Comparison of ENCODE assay signal across 8 mouse cellular contexts in genomic region chr14:51984247-51985231, GRCm38 (mm10). TPM values are rescaled to one million over a fixed set of nuclear protein-coding genes. Genes with fewer than 3 reads are reported as not detected.
DNase-seq lines count a peak whose midpoint lies in the region; ATAC-seq and TF ChIP-seq lines count a peak whose summit lies in the region.

Gene Arhgef40, plus strand, starts transcription at chr14:51984719.

- H3K27me3 ChIP-seq in heart, embryonic 16.5 days (ENCODE audit: control insufficient read depth, insufficient read depth, low read length): no peaks in the 10 kb centered on the region
- no peaks in the 10 kb centered on the region for H3K27me3 ChIP-seq in lung, embryonic 14.5 days (ENCODE audit: insufficient read depth, low read length)

- H3K36me3 ChIP-seq in ES-E14 (ENCODE audit: control insufficient read depth, insufficient read depth, low read length, poor library complexity, severe bottlenecking): no peaks in the 10 kb centered on the region
- H3K36me3 ChIP-seq in heart, embryonic 16.5 days (ENCODE audit: control insufficient read depth, insufficient read depth): peaks cover 16% of the 10 kb centered on the region
- peaks cover 25% of the 10 kb centered on the region for H3K36me3 ChIP-seq in lung, embryonic 14.5 days (ENCODE audit: insufficient read depth)

- under 1% methylated on average over 72 of the region's 74 CpGs for WGBS in heart, embryonic 16.5 days
- under 1% methylated on average over 72 of the region's 74 CpGs for WGBS in lung, embryonic 14.5 days
- under 1% methylated on average over 74 of the region's 74 CpGs for WGBS in olfactory bulb, adult 2 months

- H3K27ac ChIP-seq in ES-E14 (ENCODE audit: insufficient read depth, low read depth, low read length, poor library complexity, severe bottlenecking): no peak within 1 kb of the TSS
- peak within 1 kb of the TSS; percentile 94 for H3K27ac ChIP-seq in heart, embryonic 16.5 days (ENCODE audit: low read length)
- H3K27ac ChIP-seq in lung, embryonic 14.5 days (ENCODE audit: low read depth): peak within 1 kb of the TSS; percentile 98
- peak within 1 kb of the TSS; percentile 89 for H3K27ac ChIP-seq in olfactory bulb, adult 2 months (ENCODE audit: insufficient read depth, low read depth, low read length)

- no peak for DNase-seq in ES-E14 (ENCODE audit: low read depth, low spot score)
- DNase-seq in brain, embryonic 18.5 days (ENCODE audit: low read depth, low spot score): peak; percentile 60
- DNase-seq in kidney, postnatal 36 days: peak; percentile 71 to 90
- peak; percentile 89 for DNase-seq in lung, embryonic 14.5 days
- DNase-seq in thymus, postnatal 25 days: peak; percentile 68

- ATAC-seq in erythroid progenitor cell, adult 5-6 weeks (replicated peaks; ENCODE audit: low FRiP score, poor library complexity, severe bottlenecking): peak; percentile 79
- peak; percentile 76 for ATAC-seq in heart, embryonic 16.5 days (replicated peaks; ENCODE audit: extremely low read depth, insufficient read depth, low FRiP score)
- ATAC-seq in lung, embryonic 14.5 days (ENCODE audit: insufficient read depth): peak; percentile 86

- H3K9me3 ChIP-seq in ES-E14 (ENCODE audit: control insufficient read depth, insufficient read depth, low read depth, low read length): no peaks in the 10 kb centered on the region
- H3K9me3 ChIP-seq in heart, embryonic 16.5 days (replicated peaks; ENCODE audit: control insufficient read depth, low read length): no peaks in the 10 kb centered on the region
- no peaks in the 10 kb centered on the region for H3K9me3 ChIP-seq in lung, embryonic 14.5 days (ENCODE audit: low read depth, low read length)

- 0 out of 2 replicates have a peak, but pooled peaks have one; percentile 10 for TF ChIP-seq POLR2A in olfactory bulb, adult 2 months (IDR thresholded peaks at IDR 0.05; ENCODE audit: insufficient read depth, low read depth, low read length)

- no peak for TF ChIP-seq CTCF in lung, embryonic 14.5 days (IDR thresholded peaks at IDR 0.05; ENCODE audit: low read depth)
- TF ChIP-seq CTCF in olfactory bulb, adult 2 months (IDR thresholded peaks at IDR 0.05; ENCODE audit: insufficient read depth, low read depth, low read length): no peak

- H3K9ac ChIP-seq in ES-E14 (ENCODE audit: insufficient read depth, low read depth, low read length, poor library complexity, severe bottlenecking): peak within 1 kb of the TSS; percentile 45
- H3K9ac ChIP-seq in heart, embryonic 16.5 days (ENCODE audit: low read length): peak within 1 kb of the TSS; percentile 94
- H3K9ac ChIP-seq in lung, embryonic 14.5 days: peak within 1 kb of the TSS; percentile 85

- peaks cover 0 to 6% of the 10 kb centered on the region in 2 experiments; a peak in 2 of 4 replicates for H3K4me1 ChIP-seq in ES-E14 (ENCODE audit: control insufficient read depth in 2 of 2, insufficient read depth in 2 of 2, low read length in 2 of 2, poor library complexity in 1 of 2)
- peaks cover 21% of the 10 kb centered on the region for H3K4me1 ChIP-seq in heart, embryonic 16.5 days (ENCODE audit: control insufficient read depth, insufficient read depth, low read length)
- peaks cover 4% of the 10 kb centered on the region; the same call in 1 of the 2 replicates for H3K4me1 ChIP-seq in lung, embryonic 14.5 days (ENCODE audit: insufficient read depth)
- H3K4me1 ChIP-seq in olfactory bulb, adult 2 months (ENCODE audit: control insufficient read depth, insufficient read depth, low read length): peaks cover 20% of the 10 kb centered on the region

- in situ Hi-C loops in ES-E14 (cut with MboI; ENCODE audit: low sequenced_read_pairs in 2 of 2, unreplicated experiment in 2 of 2): no loop called here

- peak within 1 kb of the TSS; percentile 90 for H3K4me2 ChIP-seq in heart, embryonic 16.5 days (ENCODE audit: low read depth, low read length)
- peak within 1 kb of the TSS; percentile 76 for H3K4me2 ChIP-seq in lung, embryonic 14.5 days

- H3K4me3 ChIP-seq in ES-E14 (ENCODE audit: insufficient read depth in 1 of 2, low read depth in 1 of 2, low read length in 2 of 2, poor library complexity in 1 of 2, severe bottlenecking in 1 of 2): peak within 1 kb of the TSS; percentile 73 to 74
- H3K4me3 ChIP-seq in heart, embryonic 16.5 days (ENCODE audit: low read length): peak within 1 kb of the TSS; percentile 88
- peak within 1 kb of the TSS; percentile 79 for H3K4me3 ChIP-seq in lung, embryonic 14.5 days (ENCODE audit: low read depth, low read length)
- peak within 1 kb of the TSS; percentile 52 for H3K4me3 ChIP-seq in olfactory bulb, adult 2 months (ENCODE audit: insufficient read depth, low read depth, low read length)

TF ChIP-seq in ES-E14, 5 proteins besides CTCF, POLR2A, EP300 and RAD21:
- TF ChIP-seq ZNF384 (IDR thresholded peaks at IDR 0.05; ENCODE audit: low read depth, low read length): no peak
- no peak for TF ChIP-seq ZC3H11A (IDR thresholded peaks at IDR 0.05; ENCODE audit: borderline replicate concordance, low read depth, low read length)
- no peak for TF ChIP-seq HCFC1 (IDR thresholded peaks at IDR 0.05; ENCODE audit: borderline replicate concordance, insufficient read depth, low read length)
- TF ChIP-seq CHD2 (IDR thresholded peaks at IDR 0.05; ENCODE audit: low read depth, low read length): no peak
- TF ChIP-seq MAFK (IDR thresholded peaks at IDR 0.05; ENCODE audit: insufficient read depth, low read depth, low read length): no peak

RNA-seq across cellular contexts. Expression of gene Arhgef40, which starts in this region (rescaled TPM):
- total RNA-seq in ES-E14 (2012; rRNA removed): 10.1 and 14.0 TPM in 2 replicates
- total RNA-seq in erythroid progenitor cell, adult 5-6 weeks (2015; ENCODE audit: low replicate concordance): 6.5 and 20.5 TPM in 2 replicates
- total RNA-seq in erythroid progenitor cell, adult 5-6 weeks (2017; ENCODE audit: low replicate concordance): 11.6 and 16.2 TPM in 2 replicates
- 45.8 and 65.1 TPM in 2 replicates for polyA plus RNA-seq in heart, embryonic 16.5 days (2015; fragmentation: Nextera tagmentation; extraction: Ambion mirVana)
- 96.8 and 108 TPM in 2 replicates for polyA plus RNA-seq in lung, embryonic 14.5 days (2014; fragmentation: Nextera tagmentation; extraction: Ambion mirVana)
- not detected in 2 replicates for polyA plus RNA-seq in olfactory bulb, adult 2 months (2012; ENCODE audit: insufficient read depth, insufficient read length, low replicate concordance, missing spikeins)

Comparison
In these comparisons a context has a peak if more than half of its experiments do, and no peak if none do; other contexts are left out.
1. RNA of gene Arhgef40 (polyA plus RNA-seq): 96.8 to 108 TPM in lung, embryonic 14.5 days and 45.8 to 65.1 TPM in heart, embryonic 16.5 days; not detected in olfactory bulb, adult 2 months; every median in the first group is over 10 times any median in the second.
2. Peak in every context shown above with its lines, with median percentiles within 50 percentile points of each other: H3K4me3 ChIP-seq, H3K9ac ChIP-seq and ATAC-seq.